Mouse (Mus musculus): ENCODE data around the gene Runx2.

Gene Runx2

DNA sequence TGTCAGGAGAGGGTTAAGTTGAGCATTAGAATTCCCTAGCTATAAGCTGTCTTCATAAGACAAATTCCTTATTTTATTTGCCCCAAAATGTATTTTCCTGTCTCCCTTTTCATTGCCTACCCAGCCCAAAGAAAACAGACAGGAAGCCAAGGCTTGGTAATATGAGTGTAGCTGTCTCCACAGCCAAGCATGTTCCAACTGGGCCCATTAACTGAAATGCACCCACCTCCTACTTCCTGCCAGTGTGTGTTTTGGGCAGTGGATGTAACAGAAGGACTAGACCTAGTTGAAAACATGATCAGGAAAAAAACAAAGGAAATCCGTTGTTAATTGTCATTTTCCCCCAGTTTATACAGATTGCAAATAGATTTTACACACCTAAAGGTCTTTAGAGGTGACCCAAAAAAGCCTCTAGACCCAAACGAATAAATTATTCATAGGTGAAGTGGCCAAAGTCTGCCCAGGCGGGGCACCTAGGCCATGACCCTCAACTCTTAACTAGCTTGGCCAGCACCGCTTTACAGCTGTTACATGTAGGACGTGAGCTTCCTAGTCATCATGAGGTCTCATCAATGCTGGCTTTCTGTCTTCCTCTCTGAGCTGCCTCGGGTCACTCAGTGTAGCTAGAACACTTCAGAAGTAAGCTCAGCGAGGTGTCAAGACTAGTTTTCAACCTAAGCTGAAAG, 154.3 kb downstream of the Runx2 start:
- DNase-seq (ENCODE audit: low spot score in 2 of 2) = no peak

DNA sequence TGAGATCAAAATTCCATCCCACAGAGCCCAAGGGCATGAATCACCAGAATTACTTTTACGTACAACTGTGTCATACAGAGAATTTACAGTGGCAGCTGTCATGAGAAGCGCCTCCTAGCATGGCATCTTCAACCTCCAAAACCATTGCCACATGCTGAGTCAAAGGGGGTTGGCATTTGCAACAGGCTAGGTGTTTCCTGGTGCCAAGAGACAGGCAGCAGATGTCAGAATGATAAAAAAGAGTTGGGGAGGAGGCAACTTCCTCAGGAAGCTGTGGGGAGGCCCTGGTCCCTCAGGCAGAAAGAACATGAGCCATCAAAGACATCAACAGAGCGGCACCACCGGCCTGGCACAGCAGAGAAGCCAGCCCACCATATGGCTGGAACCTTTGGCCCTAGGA, 160.1 kb downstream of the Runx2 start:
- DNase-seq (ENCODE audit: low spot score in 2 of 2) = no peak

DNA sequence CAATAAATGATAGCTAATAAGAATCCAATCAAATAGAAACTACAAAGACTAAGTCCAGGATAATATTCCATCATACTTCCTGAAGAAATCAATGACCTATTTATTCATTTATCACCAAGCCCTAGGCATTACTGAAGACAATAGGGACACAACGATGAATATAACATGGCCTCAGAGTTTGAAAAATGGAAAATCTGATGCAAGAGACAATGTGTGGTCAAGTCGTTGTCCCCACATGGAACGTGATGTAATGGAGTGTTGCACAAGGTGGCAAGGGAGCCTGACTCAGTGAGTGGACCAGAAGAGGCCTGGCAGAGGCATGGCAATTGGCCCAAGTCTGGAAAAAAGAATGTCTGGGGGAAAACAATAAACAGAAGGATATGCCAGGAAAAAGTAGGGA, 161.5 kb downstream of the Runx2 start:
- DNase-seq (ENCODE audit: low spot score in 2 of 2) = no peak

DNA sequence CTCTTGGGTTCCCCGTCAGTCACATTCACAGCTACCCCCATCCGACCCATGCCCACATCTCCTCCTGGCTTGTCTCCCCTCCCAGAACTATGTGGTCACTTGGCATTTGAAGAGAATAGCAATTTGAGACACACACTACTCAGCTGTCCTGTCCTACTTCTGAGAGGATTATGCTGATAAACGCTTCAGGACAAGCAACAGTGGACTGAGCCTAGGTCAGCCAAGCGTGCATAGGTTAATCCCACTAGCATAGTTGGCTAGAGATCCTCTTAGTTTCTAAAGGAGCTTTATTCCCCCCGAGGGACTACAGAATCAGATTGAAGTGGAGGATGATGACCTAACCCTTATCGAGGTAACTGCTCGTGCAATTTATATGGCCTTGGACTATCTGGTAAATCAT, 162.5 kb downstream of the Runx2 start:
- DNase-seq (ENCODE audit: low spot score in 2 of 2) = no peak

DNA sequence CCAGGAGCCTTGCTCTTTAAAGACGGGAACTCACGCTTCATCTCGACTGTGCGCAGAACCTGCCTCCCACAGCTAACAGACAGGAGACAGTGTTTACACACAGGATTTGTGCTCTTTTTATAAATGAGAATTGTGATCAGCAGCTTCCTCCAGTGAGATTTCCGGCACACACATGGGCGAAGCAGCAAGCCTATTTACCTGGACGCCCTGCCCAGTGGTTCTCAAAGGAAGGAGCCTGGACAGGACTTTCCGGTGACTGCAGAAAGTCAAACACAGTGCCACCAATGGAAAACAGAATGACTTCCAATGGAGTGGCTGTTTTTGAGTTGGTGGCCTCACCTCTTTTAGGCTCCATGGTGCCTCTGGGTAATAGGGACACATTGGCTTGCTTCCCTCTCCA, 163.0 kb downstream of the Runx2 start:
- DNase-seq (ENCODE audit: low spot score in 2 of 2) = no peak

DNA sequence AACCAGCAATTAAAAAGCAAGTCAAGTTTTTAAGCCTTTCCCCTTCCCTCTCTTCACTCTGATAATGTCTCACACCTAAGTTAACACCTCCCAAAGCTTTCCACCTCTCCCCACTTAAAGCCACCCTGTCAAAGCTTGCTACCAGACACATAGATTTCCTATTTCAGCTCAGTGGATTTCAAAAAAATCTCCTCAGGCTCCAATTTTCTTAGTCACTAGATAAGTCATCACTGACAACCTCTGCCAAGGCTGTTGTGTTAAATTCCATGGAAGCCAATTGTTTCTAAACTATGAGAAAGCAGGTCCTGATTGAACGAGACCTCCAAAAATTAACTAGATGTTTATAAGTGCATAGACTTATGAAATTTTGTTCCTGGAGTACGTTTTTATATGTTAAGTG, 164.2 kb downstream of the Runx2 start:
- no peak for DNase-seq (ENCODE audit: low spot score in 2 of 2)

DNA sequence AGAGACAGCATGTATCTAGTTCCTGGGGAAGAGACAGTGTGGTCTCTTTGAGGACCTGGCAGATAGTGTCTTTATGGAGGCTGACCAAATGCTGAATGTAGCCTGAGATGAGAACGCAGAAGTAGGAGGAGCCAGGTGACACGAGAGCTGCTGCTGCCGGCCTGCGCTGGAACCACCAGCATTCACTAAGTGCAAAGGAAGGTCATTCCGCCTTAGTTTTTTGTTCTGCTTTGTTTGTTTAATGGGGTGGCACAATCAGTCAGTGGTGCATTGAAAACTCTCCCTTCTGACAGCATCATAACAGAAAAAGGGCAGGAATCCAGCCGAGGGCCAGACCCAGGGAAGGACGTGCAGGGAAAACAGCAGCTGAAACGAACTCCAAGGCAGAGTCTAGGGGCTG, 165.5 kb downstream of the Runx2 start:
- DNase-seq (ENCODE audit: low spot score in 2 of 2) = no peak

DNA sequence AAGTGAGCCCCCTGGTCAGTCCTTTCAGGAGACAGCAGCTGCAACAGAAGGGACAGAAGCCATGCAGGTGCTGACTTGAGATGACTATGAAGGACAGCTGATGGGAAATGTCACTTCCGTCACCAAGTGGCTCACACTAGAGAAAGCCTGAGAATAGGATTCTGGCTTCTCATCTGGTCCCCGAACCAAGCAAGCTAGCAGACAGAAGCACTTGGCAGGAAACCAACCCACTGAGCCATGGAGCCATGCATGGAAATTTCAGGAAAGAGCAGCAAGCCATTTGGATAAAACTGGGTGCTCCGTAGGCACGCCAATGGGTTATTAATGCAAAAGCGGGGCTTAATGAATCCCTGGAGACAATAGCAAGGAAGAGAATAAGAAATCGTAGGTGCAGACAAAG, 166.7 kb downstream of the Runx2 start:
- no peak for DNase-seq (ENCODE audit: low spot score in 2 of 2)

DNA sequence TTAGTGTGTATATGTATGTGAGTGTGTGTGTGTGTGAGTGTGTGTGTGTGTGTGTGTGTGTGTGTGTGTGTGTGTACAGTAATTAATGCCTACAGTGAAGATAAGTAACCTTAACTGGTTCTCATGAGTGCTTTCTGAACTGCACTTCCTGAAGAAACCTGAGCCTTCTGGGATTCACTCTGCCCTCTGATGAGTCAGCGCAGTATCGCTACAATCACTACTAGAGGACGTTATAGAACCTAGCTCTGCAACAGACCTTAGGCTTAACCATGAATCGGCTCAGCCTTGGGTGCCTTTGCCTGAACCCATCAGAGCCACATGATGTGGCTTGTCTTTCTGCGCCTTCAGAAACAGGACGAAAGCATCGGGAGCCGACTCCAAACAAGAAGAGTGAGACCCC, 169.5 kb downstream of the Runx2 start:
- DNase-seq (ENCODE audit: low spot score in 2 of 2) = no peak

DNA sequence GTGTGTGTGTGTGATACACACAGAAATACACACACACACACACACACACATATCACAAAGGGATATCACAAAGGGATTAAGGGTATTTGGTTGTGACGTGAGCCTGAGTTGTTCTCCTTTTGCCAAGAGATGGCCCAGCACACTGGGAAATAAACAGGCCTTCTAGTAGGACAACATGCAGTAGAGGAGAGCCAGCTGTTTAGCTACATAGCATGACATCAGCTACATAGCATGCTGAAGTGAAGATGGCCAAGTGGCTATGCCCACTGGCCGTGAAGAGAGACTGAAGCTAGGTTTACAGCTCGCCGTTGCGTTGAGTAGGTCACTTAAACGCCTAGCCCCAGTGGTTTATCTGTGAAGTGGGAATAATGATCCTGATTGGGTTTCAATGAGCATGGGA, 171.3 kb downstream of the Runx2 start:
- no peak for DNase-seq (ENCODE audit: low spot score in 2 of 2)

DNA sequence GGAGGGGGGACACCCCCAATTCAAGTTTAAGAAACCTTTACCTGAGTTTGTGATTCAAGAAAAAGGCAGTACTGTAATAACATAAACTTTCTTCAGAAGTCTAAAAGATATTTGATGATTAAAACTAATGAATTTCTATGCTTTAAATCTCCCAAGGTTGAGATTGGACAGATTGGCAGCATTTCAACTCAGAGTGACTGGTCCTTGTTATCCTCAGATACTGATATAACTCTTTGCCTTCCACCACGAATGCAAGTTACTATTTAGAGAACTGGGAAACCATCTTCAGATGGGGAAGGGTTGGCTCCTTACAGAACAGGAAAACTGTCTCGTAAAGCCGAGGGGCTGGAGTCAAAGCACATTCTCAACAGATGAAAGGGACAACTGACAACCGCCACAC, 172.5 kb downstream of the Runx2 start:
- DNase-seq (ENCODE audit: low spot score in 2 of 2) = no peak

DNA sequence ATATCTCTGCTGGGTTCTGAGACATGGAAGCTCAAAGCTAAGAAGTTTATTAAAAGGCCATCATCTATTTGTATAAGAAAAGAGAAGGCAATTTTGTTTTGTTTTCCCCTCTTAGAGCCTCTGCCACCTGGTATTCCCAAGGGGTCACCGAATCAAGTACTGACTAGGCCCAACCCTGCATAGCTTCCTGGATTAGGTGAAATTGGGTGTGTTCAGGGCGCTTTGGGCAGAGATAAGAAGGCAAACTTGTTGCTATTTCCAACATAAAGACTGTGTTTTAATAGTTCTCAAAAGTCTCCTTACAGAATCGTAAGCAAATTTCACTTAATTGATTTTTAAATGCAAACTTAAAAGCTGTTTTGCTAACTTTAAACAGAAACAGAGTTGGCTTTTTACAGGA, 173.7 kb downstream of the Runx2 start:
- DNase-seq (ENCODE audit: low spot score in 2 of 2) = no peak

DNA sequence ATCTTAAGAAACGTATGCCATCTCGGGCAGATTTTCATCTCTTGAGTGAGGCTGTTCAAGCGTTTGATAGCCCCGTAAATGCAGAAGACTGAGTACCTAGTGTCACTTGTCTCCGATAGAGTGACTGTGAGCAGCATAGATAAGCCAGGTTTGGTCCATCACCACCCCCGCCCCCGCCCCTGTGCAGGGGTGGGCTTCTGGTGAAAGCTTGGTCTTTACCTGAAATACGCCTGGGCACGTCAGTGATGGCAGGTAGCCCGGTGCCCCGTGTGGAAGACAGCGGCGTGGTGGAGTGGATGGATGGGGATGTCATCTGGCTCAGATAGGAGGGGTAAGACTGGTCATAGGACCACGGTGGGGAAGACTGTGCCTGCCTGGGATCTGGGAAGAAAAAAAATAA, 175.2 kb downstream of the Runx2 start:
- no peak for DNase-seq (ENCODE audit: low spot score in 2 of 2)

DNA sequence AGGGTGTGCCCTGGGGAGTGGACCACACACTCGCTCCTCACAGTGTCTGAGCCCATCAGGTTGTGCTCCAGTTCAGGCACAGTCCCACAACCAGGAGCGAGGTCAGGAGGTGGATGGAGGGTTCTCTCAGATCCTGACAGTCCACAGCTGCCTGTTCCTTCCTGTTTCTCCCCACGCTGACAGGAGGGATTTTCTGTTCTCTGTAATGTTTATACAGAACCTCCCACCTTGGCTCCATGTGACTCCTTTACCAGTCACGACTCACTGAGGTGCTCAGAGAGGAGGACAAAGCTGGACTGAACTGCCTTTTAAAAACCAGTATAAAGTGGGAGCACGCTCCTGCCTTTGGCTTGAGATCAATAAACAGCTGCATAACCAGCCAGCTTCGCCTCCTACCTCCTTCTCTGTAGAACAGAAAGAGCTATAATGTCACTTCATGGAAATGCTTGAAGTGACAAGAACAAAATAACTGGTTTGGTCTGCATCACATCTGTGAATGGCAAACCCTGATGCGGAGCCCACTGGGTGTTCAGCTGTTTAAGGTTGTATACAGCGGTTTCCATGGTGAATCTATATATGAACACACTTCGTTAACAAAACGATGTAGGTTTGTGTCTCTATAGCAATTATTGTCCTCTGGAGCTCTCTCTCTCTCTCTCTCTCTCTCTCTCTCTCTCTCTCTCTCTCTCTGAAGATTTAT, 177.3 kb downstream of the Runx2 start:
- no peak for DNase-seq (ENCODE audit: low spot score in 2 of 2)

DNA sequence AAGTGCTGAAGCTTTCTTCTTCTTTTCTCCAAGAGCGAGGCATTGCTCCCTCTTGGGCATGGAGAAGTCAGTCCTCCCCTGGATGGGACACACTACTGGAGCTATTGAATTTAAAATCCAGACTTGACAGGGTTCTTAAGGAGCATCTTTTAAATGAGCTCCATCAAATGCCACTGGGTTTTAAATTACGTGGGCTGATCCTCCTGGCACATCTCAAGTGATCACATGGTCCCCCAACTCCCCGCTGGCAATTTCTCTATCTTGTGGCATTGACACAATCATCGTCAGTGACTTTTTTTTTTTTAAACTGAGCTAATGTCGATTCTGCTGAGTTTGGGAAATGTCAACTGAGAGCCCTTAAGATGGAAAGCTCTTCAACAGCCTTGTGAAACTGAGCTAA, 180.1 kb downstream of the Runx2 start:
- DNase-seq (ENCODE audit: low spot score in 2 of 2) = no peak

DNA sequence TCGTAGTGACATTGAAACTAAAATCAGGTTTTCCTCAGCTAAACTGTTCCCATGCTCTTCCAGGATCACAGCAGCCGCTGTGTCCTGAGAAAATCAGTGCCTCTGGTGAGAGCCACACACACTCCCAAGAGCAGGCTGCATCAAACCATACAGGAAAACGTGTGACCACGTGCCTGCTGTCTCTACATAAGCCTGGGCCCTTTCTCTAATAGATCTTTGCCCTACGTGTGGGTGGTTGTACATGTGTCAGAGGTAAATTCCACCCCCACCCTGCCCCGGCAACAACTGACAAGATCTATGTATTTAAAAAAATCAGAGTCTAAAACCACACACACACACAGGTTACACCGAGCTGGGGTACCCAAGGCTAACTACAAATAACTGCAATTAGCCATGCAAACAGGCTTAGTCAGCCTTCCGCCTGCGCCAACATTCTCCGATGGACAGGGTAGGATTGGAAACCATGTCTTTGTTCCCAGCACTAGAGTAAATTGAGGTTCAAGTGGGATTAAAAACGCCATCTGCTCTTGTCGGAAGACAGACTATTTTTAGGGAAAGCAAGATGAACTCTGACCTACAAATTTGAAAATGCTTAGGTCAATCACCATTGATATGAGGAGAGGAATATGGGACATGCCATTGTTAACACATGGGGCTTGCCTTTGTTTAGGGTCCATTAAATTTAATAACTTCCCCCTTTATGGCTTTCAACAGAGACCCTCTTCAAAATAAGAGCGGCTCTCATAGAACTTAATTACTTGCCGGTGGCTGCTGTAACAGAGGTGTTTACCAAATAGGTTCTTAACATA, 180.8 kb downstream of the Runx2 start:
- no peak for DNase-seq (ENCODE audit: low spot score in 2 of 2)

DNA sequence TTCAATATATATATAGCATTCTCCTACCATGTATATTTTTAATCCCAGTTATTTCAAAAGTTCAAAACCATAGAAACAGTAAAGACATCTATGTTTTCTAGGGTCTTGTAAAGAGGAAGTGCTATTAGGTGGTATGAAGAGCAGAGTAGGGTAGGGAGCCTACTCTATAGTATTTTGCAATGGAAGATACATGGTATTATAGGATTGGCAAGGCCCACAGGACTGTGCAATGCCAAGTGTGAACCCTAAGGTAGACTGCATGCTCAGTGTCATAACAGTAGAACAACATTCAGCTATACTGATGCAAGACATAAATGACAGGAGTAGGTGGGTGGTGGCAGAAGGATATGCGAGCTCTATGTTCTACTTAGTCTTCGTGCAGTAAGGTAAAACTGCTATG, 181.7 kb downstream of the Runx2 start:
- no peak for DNase-seq (ENCODE audit: low spot score in 2 of 2)

DNA sequence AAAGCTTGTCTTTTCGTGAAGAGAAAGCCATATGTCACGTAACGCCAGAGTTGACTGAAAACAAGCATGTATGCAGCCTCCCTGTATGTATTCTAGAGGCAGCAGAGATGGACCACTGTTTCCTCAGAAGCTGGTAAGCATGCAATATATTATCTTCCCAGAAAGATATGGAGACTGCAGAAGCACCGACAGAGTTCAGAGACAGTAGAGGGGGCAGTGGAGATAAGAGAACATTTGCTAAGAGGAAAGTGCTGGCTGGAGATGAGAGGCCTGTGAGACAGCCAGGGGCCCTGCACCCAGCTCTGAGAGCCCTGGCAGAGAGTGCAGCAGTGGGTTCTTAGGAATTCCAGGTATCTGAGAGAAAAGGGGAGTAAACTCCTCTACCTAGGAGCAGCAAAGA, 182.3 kb downstream of the Runx2 start:
- DNase-seq (ENCODE audit: low spot score in 2 of 2) = no peak

DNA sequence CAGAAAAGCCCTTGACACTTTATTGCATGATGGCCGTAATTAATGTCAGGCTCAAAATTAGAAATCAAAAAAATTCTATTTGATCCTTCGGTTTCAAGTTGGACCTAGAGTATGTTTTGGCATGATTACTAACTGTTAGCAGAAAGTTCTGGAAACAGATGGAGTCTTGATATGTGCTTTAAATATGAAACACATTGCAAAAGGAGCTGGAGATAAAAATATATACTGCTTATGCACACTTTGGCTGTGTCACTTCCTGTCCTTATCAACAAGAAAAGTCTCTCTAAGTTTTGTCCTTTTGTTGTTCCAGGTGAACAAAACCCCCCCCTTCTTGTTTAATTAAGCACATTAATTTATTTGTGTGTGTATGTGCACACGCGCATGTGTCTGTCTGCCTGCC, 183.0 kb downstream of the Runx2 start:
- no peak for DNase-seq (ENCODE audit: low spot score in 2 of 2)

DNA sequence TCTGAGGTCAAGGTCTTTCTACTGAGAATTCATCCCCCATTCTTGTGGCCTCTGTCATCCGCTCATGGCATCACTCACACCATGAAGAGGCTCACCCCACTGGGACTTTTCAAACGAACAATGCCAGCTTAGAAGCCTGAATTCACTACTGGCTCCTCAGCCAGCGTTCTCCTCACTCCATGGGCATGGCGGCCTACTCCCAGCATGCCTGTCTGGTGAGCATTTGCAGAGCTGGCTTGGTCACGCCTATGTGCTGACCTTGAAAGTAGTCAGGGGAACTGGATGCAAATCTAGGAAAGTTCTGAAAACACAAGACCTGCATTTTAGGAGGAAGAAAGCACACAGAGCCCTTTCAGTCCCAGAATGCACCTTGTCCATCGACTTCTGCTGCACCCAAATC, 187.3 kb downstream of the Runx2 start:
- no peak for DNase-seq (ENCODE audit: low spot score in 2 of 2)

DNA sequence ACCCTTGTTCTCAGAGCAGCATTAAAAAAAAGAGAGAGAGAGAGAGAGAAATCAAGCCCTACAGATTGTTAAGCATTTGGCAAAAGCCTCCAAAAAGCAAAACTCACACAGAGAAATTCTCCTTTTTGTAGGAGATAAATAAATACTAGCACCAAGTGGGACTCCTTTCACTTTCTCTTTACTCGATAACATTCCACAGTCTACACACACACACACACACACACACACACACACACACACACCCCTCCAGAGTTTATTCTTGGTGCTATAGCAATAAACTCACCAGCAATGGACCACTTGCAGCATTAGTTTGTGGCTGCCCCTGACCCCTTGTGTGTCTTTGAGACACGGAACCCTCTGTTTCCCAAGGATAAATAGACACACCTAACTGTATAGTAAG, 190.9 kb downstream of the Runx2 start:
- DNase-seq (ENCODE audit: low spot score in 2 of 2) = no peak

DNA sequence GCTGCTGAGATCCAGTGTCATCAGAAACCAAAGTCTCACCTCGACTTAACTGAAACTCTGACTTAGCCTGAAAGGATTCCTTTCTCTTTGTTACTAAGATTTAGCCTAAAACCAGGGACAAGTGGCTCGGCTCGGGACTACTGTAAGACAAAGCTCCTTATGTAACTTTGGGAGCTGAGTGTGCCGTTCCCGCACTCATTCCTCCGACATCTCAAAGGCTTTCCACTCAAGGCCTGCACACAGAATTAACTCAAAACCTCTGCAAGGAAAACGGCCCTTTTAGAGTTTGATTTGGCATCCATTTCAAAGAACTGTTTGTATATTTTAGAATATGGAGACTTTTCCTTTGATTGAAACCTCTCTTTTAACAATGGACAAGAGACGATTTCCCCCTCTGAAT, 191.3 kb downstream of the Runx2 start:
- DNase-seq (ENCODE audit: low spot score in 2 of 2) = no peak

DNA sequence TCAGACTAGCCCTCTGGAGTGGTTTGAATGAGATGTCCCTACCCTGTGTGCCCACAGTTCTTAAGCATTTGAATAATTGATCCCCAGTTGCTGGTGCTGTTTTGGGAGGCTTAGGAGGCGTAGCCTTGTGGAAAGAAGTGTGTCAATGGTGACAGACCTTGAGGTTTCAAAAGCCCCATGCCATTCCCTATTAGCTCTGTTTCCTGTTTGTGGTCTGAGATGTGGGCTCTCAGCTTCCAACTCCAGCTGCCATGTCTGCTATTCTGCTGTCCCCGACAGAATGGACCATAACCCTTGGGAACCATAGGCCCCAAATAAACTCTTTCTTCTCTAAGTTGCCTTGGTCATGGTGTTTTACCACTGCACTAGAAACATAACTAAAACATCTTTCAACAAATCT, 194.1 kb downstream of the Runx2 start:
- no peak for DNase-seq (ENCODE audit: low spot score in 2 of 2)

All from frontal cortex, postnatal 14 days (tissue).